Mouse (Mus musculus) T-helper 17 cell (primary cell): ENCODE measurements around the gene Arhgdib.
"Not testable (repeated sequence)": the region's sequence is repeated elsewhere in the genome, so short reads cannot be mapped to it uniquely, and the experiment has no call there.

Experiments
- in situ Hi-C, 2 experiments: fragments of 300-600 bp; cut with MboI, MseI; formaldehyde crosslinking; loops; 1 replicate in 1 of 2; 2 replicates in 1 of 2; pipeline ENCODE4 v1.15.1; 2025; ENCODE audit warnings: high pct_unique_total_duplicates in 2 of 2

Gene Arhgdib

DNA sequence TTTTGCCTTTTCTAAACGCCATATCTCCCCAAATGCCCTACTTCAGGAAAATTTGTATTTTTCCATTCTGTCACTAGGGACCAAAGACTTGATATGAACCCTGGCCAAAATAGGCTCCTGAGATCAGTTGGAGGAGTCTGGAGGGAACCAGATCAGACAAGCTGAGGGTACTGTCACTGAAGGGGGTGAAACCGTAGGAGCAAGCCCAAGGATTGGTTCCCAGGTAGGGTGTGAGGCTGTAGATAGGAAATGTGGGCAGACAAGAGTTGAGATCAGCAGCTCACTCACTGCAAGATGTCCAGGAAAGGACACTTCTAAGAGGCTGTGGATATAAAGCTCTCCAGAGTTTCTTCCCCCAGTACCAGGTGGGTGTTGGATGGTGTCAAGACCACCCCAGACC is 49.7 kb downstream of the Arhgdib start:
- in situ Hi-C loops: no loop called here

DNA sequence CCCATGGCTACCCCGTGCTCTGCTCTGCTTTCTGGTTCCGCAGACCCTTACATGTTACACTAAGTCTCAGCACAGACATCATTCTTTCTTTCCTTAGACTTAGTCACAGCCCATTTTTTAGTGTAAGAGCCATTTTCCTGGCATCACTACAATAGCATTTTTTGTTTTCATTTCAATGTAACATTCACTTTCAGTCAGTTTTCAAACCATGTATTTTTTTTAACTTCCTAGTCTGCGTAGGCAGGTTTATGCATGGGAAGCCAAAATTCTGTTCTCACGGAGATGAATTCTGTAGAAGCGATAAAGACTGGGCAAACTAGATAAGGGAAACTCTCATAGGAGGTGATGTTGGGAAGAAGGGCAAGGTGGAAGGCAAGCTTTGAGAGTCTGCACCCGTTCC is 52.1 kb downstream of the Arhgdib start:
- in situ Hi-C loops: no loop called here

DNA sequence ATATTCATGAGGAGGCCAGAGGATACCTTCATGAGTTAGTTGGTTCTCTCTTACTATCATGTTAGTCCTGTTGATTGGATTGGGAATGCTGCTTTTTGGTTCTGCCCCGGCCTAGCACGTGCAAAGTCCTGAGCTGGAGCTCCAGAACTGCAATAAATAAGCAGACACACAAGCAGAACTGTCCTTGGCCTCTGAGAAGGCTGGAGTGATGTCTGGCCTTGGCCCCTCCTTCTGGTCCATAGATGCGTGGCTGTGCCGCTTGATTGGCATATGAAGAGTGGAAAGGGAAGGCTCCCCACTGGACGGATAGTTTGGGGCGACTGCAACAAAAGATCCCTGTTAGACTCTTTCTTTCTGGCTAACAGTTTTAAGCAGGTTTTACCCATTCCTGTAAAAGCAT is 52.6 kb downstream of the Arhgdib start:
- in situ Hi-C loops: no loop called here

DNA sequence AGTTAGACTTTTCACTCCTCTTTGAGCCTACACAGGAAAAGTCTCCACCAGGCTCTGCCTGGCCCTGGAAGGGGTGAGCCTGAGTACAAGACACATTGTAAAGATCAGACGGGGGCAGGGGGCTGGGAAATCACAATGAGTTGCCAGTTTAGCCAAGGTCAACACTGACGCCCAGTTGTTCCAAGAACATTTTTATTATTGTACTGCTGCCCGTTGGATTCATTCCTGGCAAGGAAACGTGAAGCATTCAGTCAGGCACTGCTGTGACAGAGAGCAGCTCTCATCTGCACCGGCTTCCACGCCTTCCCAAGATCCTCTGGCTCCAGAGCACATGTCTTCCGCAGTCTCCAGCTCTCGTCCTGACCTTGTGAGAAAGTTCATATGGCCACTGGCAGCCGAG is 53.8 kb downstream of the Arhgdib start:
- in situ Hi-C loops: no loop called here

DNA sequence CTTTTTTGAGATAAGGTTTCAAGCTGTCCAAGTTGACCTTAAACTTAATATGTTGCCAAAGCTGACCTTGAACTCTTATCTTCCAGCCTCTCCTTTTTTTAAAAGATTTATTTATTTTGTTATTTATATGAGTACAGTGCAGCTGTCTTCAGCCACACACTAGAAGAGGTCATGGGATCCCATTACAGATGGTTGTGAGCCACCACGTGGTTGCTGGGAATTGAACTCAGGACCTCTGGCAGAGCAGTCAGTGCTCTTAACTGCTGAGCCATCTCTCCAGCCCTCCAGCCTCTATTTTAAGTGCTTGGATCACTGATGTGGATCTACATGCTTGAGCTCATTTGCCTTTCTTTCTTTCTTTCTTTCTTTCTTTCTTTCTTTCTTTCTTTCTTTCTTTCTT is 56.9 kb downstream of the Arhgdib start:
- in situ Hi-C loops: not testable (repeated sequence)

DNA sequence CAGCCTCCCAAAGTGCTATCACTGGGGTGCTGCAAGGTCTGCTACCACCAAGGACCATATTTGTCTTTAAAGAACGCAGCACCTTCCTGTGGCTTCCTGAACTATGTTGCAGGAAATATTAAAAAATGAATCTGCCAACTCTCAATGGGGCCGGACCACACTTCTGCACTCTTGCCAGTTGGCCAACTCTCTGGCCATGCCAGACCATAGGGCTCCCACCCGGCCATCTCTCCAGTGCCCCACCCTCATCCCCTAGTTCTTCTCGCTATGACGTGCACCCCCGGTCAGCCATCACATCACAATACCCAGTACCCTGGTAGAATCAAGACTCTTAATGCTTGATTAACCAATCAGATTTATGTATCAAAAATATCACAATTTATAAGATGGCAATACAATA is 57.7 kb downstream of the Arhgdib start:
- in situ Hi-C loops: no loop called here

DNA sequence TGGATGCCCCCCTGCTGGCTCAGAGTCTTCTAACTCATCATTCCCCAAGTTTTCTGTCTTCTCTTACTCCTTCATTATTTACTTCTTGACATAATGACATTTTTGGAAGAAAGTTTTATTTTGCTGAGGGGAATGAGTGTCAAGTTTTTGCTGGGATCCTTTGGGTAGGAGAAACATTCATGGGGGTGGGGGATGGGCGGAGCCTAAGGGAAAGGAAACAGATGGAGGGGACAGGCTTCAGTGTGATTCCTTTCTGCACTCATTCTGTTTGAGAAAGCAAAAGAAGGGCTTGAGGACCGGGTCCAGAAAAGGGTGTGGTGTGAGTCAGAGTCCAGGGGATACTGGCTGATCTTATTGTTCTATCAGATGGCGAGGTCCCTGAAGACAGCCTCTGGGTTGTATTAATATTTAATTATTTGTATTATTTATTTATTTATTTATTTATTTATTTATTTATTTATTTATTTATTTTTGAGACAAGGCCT is 58.2 kb downstream of the Arhgdib start:
- in situ Hi-C loops: no loop called here

DNA sequence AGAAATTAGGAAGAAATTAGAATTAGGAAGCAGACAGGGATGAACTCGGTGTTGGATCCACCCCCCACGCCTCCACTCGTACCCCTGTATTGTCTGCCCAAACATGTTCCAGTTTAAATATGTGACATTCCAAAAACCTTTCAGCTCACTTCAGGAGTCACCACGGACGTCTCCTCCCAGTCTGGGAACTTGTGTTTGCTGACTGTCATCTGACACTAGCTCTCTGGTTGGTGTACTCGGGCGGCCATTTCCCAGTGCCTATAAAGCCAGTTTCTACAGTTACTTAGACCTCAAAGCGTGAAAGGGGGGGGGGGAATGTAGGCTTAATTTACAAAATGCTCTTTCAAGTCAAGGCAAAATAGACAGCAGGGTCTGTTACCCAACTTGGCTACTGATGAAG is 60.0 kb downstream of the Arhgdib start:
- in situ Hi-C loops: no loop called here

DNA sequence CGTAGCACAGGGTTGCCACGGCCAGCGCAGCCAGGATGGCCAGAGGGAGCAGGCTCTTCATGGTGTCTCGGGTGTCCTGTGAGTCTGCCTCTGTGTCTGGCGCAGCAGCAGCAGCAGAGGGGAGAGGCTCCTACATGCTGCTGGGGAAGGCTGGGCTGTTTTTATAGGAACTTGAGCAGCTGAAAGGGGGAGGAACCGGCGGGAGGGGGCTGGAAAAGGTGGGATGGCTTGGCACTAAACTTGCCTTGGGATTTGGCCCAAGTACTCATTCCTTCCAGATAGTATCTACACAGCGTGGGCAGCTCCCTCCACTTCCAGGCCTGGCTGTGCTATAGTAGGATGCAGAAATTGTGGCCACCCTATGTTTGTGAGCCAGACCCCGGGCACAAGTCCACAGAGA is 66.0 kb downstream of the Arhgdib start, which contains the start of gene Mgp:
TSS of gene Mgp (minus strand) at position 154 of the 400 bp plus-strand sequence.
- in situ Hi-C loops: loop anchor here in 1 of 2 experiments (10.0 kb wide), 1 partner anchor 289 kb away; no protein-coding TSS in a partner anchor

DNA sequence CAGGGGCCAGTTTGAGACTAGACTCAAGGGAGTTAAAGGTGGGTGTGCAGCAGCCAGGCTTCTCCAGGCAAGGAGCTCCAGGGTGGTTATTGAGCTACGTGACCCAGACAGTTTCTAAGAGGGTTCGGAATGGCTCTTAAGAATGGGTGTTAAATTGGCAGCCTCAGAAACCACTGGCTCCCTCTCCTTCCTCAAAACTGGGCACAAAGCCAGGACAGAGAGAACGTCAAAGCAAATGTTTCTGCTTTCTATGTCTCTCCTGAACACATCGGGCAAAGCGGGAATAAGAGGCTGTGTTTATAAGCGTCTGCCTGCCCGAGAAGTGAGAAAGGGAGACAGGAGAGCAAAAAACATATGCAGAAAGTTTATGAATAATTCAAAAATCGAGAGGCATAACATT is 67.1 kb downstream of the Arhgdib start:
- in situ Hi-C loops: loop anchor here in 1 of 2 experiments (10.0 kb wide), 1 partner anchor 290 kb away; no protein-coding TSS in a partner anchor
